Mouse (Mus musculus) MEL (cell line): ENCODE measurements around the gene Camk1g.

ENCODE experiments used
- CTCF ChIP-seq, 3 experiments: IDR thresholded peaks in 2 of 3; conservative IDR thresholded peaks in 1 of 3; 2 replicates each; pipeline ENCODE4 v1.5.1; 2011 to 2012; ENCODE audit warnings: low read length in 3 of 3, low read depth in 2 of 3, mild to moderate bottlenecking in 2 of 3, improper control_type of control experiment in 1 of 3, inconsistent platforms in 1 of 3, mixed read lengths in 1 of 3, moderate library complexity in 1 of 3; ENCODE audit not compliant: control insufficient read depth in 1 of 3, insufficient read depth in 1 of 3, poor library complexity in 1 of 3, severe bottlenecking in 1 of 3
- GATA1 ChIP-seq: IDR thresholded peaks from 2 replicates; pipeline ENCODE4 v1.6.1; 2011; ENCODE audit warnings: low read depth, low read length, improper control_type of control experiment
- MAX ChIP-seq: IDR thresholded peaks from 2 replicates; pipeline ENCODE4 v1.6.1; 2011; ENCODE audit warnings: low read length, improper control_type of control experiment
- NELFE ChIP-seq: IDR thresholded peaks from 2 replicates; pipeline ENCODE4 v1.6.1; 2011; ENCODE audit warnings: low read depth, low read length, improper control_type of control experiment
- RAD21 ChIP-seq: IDR thresholded peaks from 2 replicates; pipeline ENCODE4 v1.6.1; 2011; ENCODE audit warnings: mild to moderate bottlenecking, low read depth, low read length, improper control_type of control experiment
- RCOR1 ChIP-seq: IDR thresholded peaks from 2 replicates; pipeline ENCODE4 v1.6.1; 2012; ENCODE audit warnings: low read depth, mild to moderate bottlenecking, inconsistent platforms, low read length, improper control_type of control experiment
- TAL1 ChIP-seq: IDR thresholded peaks from 2 replicates; pipeline ENCODE4 v1.6.1; 2012; ENCODE audit warnings: mild to moderate bottlenecking, inconsistent platforms, low read length, moderate library complexity, mixed read lengths

DNA sequence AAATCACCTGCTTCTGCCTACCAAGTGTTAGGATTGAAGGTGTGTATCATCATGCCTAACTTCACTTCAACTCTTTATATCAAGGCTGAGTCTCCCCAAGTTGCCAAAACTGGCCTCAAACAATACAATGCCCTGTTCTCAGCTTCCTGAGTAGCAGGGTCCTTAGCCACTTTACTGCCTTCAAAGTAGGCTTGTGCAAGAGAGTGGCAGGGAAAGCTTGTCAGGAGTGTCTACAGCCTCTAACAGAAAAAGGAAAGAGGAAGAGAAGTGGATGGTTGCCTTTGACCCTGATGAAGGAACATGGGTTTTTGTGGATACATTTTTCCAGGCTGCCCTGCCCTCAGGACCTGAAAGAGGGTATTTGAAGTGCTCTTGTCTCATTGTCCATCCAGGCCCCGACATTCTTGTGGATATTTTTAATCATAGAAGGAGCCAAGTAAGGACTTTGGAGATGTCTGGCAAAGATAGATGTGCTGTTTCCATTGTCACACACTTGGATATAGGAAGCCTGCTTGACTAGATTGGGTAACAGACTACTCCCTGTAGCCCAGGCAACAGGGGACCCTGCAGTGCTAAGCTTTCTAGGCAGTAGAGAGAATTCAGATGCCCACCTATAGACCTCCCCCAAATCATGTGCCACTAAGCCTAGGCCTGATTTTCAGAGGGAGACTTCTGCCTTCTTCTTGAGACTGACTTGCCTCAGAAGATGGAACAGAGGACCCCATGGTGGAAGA, 60.1 kb downstream of the Camk1g start:
- TF ChIP-seq RCOR1 (no peak), GATA1 (no peak), CTCF (IDR thresholded peaks at IDR 0.05 in 2 of 3, conservative IDR thresholded peaks at IDR 0.05 in 1 of 3; ENCODE audit: control insufficient read depth in 1 of 3, insufficient read depth in 1 of 3, low read depth in 2 of 3, low read length in 3 of 3, poor library complexity in 1 of 3, severe bottlenecking in 1 of 3) (no peak), TAL1 (no peak), NELFE (no peak), MAX (no peak), RAD21 (no peak)
